Comparison of ENCODE assay signal across 11 mouse cellular contexts in the genomic region with DNA sequence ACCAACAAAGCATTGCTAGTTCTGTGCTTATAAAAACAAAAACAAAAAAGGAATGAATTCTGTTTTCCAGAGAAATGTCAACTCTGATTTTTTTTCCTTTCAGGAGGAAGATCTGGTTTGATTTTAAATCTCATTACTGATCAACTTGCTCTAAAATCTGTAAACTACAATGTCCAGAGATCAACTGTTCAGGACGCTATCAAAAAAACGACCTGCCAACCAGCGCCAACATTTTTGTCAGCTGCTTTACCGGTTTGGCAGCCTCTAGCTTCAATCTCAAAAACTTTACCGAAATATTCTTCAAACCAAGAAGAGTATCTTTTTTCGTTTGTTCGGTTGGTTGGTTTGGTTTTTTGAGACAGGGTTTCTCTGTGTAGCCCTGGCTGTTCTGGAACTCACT. TPM values are rescaled to one million over a fixed set of nuclear protein-coding genes. Genes with fewer than 3 reads are reported as not detected.
DNase-seq lines count a peak whose midpoint lies in the region; ATAC-seq and TF ChIP-seq lines count a peak whose summit lies in the region.
"Had no signal": no experiment of that assay in that cellular context is flagged by ENCODE, and none has a peak within 500 bp of the region (broad histone marks: within the 10 kb centered on the region; RNA-seq: fewer than 3 reads in every experiment).

No protein-coding gene starts in this region.

- no peak for TF ChIP-seq POLR2A in cerebellum, adult 2 months (IDR thresholded peaks at IDR 0.05; ENCODE audit: borderline replicate concordance, insufficient read depth, low read length)
- TF ChIP-seq POLR2A in lung, adult 2 months (IDR thresholded peaks at IDR 0.05; ENCODE audit: borderline replicate concordance, extremely low read depth, low read depth, low read length), result no peak
- TF ChIP-seq POLR2A in myocyte (IDR thresholded peaks at IDR 0.05; ENCODE audit: insufficient read length, low read depth), result no peak

- H3K9me3 ChIP-seq in intestine, embryonic 15.5 days, result no peaks in the 10 kb centered on the region

- ATAC-seq in intestine, embryonic 15.5 days, result no peak
- ATAC-seq in monocyte, adult 5-6 weeks (replicated peaks; ENCODE audit: insufficient number of reproducible peaks, low FRiP score, low TSS enrichment, poor library complexity, severe bottlenecking), result no peak

- no peak for TF ChIP-seq CTCF in cerebellum, adult 2 months (IDR thresholded peaks at IDR 0.05; ENCODE audit: borderline replicate concordance, insufficient read depth, low read depth, low read length)
- TF ChIP-seq CTCF in lung, adult 2 months (IDR thresholded peaks at IDR 0.05; ENCODE audit: insufficient read depth, low read length), result no peak

- H3K79me2 ChIP-seq in myocyte (ENCODE audit: control insufficient read depth, insufficient read depth), result peaks cover 65% of the 10 kb centered on the region

- no peak overlapping the region for H3ac ChIP-seq in myocyte (ENCODE audit: control insufficient read depth, insufficient read length)

- no peak overlapping the region for H3K27ac ChIP-seq in cerebellum, adult 2 months (ENCODE audit: insufficient read depth, low read length)
- H3K27ac ChIP-seq in intestine, embryonic 15.5 days, result no peak overlapping the region

- no peak overlapping the region for H3K9ac ChIP-seq in intestine, embryonic 15.5 days

- H3K4me2 ChIP-seq in intestine, embryonic 15.5 days (replicated peaks), result peak overlapping the region; percentile 69
- H3K4me2 ChIP-seq in myocyte (ENCODE audit: low read depth), result peak overlapping the region; percentile 81

- no peaks in the 10 kb centered on the region for H3K27me3 ChIP-seq in cerebellum, adult 2 months (ENCODE audit: control insufficient read depth, insufficient read depth, low read length)
- H3K27me3 ChIP-seq in intestine, embryonic 15.5 days (replicated peaks), result no peaks in the 10 kb centered on the region
- no peaks in the 10 kb centered on the region for H3K27me3 ChIP-seq in myocyte (ENCODE audit: control insufficient read depth, insufficient read depth, insufficient read length)

- H3K4me3 ChIP-seq in cerebellum, adult 2 months (replicated peaks; ENCODE audit: insufficient read depth, low read depth, low read length), result peak overlapping the region; percentile 8
- peak overlapping the region; percentile 46 for H3K4me3 ChIP-seq in lung, adult 2 months (replicated peaks; ENCODE audit: extremely low read depth, low read depth, low read length)
- H3K4me3 ChIP-seq in intestine, embryonic 15.5 days (replicated peaks), result peak overlapping the region; percentile 98
- peak overlapping the region; percentile 65 for H3K4me3 ChIP-seq in myocyte

- peaks cover 8% of the 10 kb centered on the region; the same call in 1 of the 2 replicates for H3K4me1 ChIP-seq in cerebellum, adult 2 months (ENCODE audit: control insufficient read depth, insufficient read depth, low read length)
- H3K4me1 ChIP-seq in lung, adult 2 months (ENCODE audit: control insufficient read depth, insufficient read depth, low read length), result peaks cover 17% of the 10 kb centered on the region
- H3K4me1 ChIP-seq in intestine, embryonic 15.5 days (replicated peaks), result no peaks in the 10 kb centered on the region

- H3K36me3 ChIP-seq in intestine, embryonic 15.5 days, result no peaks in the 10 kb centered on the region
- H3K36me3 ChIP-seq in myocyte (ENCODE audit: control insufficient read depth, insufficient read depth), result no peaks in the 10 kb centered on the region

- no peak for DNase-seq in cerebellum, adult 2 months
- DNase-seq in cerebellum, adult 11-12 months, result no peak
- no peak for DNase-seq in lung, adult 2 months
- DNase-seq in lung, adult 18-20 months, result no peak
- DNase-seq in right cerebral cortex, postnatal 14 days, result no peak
- DNase-seq: adrenal gland, adult 2 months; left cerebral cortex, postnatal 4 days; spleen, adult 18-20 months had no signal

- WGBS in cerebellum, adult 2 months, result 44% methylated on average over 7 of the region's 7 CpGs
- 39% methylated on average over 7 of the region's 7 CpGs for WGBS in lung, adult 2 months
- 78% methylated on average over 7 of the region's 7 CpGs for WGBS in intestine, embryonic 15.5 days

TF ChIP-seq in myocyte, 11 proteins besides CTCF, POLR2A, EP300 and RAD21:
- TF ChIP-seq SRF (IDR thresholded peaks at IDR 0.05; ENCODE audit: control insufficient read depth, insufficient read length, low read depth) (no peak), USF1 (IDR thresholded peaks at IDR 0.05; ENCODE audit: low read depth) (no peak), POLR2AphosphoS2 (IDR thresholded peaks at IDR 0.05; ENCODE audit: insufficient read length, low read depth) (no peak), TCF3 (IDR thresholded peaks at IDR 0.05; ENCODE audit: insufficient read length, low read depth) (no peak), REST (IDR thresholded peaks at IDR 0.05; ENCODE audit: insufficient read depth, insufficient read length) (no peak), CEBPB (IDR thresholded peaks at IDR 0.05; ENCODE audit: insufficient read depth, poor library complexity, severe bottlenecking) (no peak), TCF12 (IDR thresholded peaks at IDR 0.05; ENCODE audit: insufficient read depth, poor library complexity, severe bottlenecking) (no peak), MYOD1 (IDR thresholded peaks at IDR 0.05; ENCODE audit: control insufficient read depth in 1 of 3, insufficient read length in 2 of 3, low read depth in 2 of 3) (no peak), MYOG (IDR thresholded peaks at IDR 0.05; ENCODE audit: control insufficient read depth in 1 of 3, insufficient read depth in 1 of 3, insufficient read length in 2 of 3, low read depth in 2 of 3) (no peak), MAX (IDR thresholded peaks at IDR 0.05; ENCODE audit: low read depth) (no peak), E2F4 (IDR thresholded peaks at IDR 0.05; ENCODE audit: insufficient read depth) (no peak)

RNA-seq across cellular contexts. Expression of a gene that starts 2.3 kb away (rescaled TPM):
- polyA plus RNA-seq in cerebellum, adult 2 months (2012; rRNA removed), result 59.6 and 65.2 TPM in 2 replicates
- 105 and 143 TPM in 2 replicates for polyA plus RNA-seq in lung, adult 2 months (2012; rRNA removed)
- 8.7 and 9.8 TPM in 2 replicates for polyA plus RNA-seq in intestine, embryonic 15.5 days (2015; fragmentation: Nextera tagmentation; extraction: Ambion mirVana)
- 16.7 TPM for polyA plus RNA-seq in myocyte (2012; fragmentation: generic; extraction: Trizol)
- total RNA-seq in monocyte, adult 5-6 weeks (2017), result 97.7 to 153 TPM (median 113 TPM) in 3 replicates

RNA-seq across cellular contexts. Expression of a gene that starts 20.1 kb away (rescaled TPM):
- 8.5 and 11.3 TPM in 2 replicates for polyA plus RNA-seq in cerebellum, adult 2 months (2012; rRNA removed)
- 13.5 and 14.0 TPM in 2 replicates for polyA plus RNA-seq in lung, adult 2 months (2012; rRNA removed)
- polyA plus RNA-seq in intestine, embryonic 15.5 days (2015; fragmentation: Nextera tagmentation; extraction: Ambion mirVana), result 21.5 and 22.1 TPM in 2 replicates
- 3.9 TPM for polyA plus RNA-seq in myocyte (2012; fragmentation: generic; extraction: Trizol)
- total RNA-seq in monocyte, adult 5-6 weeks (2017), result 13.7 to 24.6 TPM (median 14.9 TPM) in 3 replicates

RNA-seq across cellular contexts. Expression of a gene that starts 20.2 kb away (rescaled TPM):
- polyA plus RNA-seq in cerebellum, adult 2 months (2012; rRNA removed), result 19.2 and 23.2 TPM in 2 replicates
- 8.2 and 12.1 TPM in 2 replicates for polyA plus RNA-seq in lung, adult 2 months (2012; rRNA removed)
- 19.4 and 20.6 TPM in 2 replicates for polyA plus RNA-seq in intestine, embryonic 15.5 days (2015; fragmentation: Nextera tagmentation; extraction: Ambion mirVana)
- polyA plus RNA-seq in myocyte (2012; fragmentation: generic; extraction: Trizol), result 14.5 TPM
- total RNA-seq in monocyte, adult 5-6 weeks (2017), result 23.5 to 31.7 TPM (median 26.6 TPM) in 3 replicates

RNA-seq across cellular contexts. Expression of a gene that starts 20.3 kb away (rescaled TPM):
- polyA plus RNA-seq in cerebellum, adult 2 months (2012; rRNA removed), result 0.33 and 0.49 TPM in 2 replicates
- 0.14 TPM in 1 of 2 replicates, not detected in the other for polyA plus RNA-seq in lung, adult 2 months (2012; rRNA removed)
- polyA plus RNA-seq in intestine, embryonic 15.5 days (2015; fragmentation: Nextera tagmentation; extraction: Ambion mirVana), result not detected in 2 replicates
- polyA plus RNA-seq in myocyte (2012; fragmentation: generic; extraction: Trizol), result 0.06 TPM
- 0.49 TPM in 1 of 3 replicates, not detected in the others for total RNA-seq in monocyte, adult 5-6 weeks (2017)
- total RNA-seq: left cerebral cortex, postnatal 4 days had no signal
- polyA plus RNA-seq: adrenal gland, adult 2 months had no signal

RNA-seq across cellular contexts. Expression of a gene that starts 43.3 kb away (rescaled TPM):
- 91.7 and 98.7 TPM in 2 replicates for polyA plus RNA-seq in cerebellum, adult 2 months (2012; rRNA removed)
- polyA plus RNA-seq in lung, adult 2 months (2012; rRNA removed), result not detected in 2 replicates
- 4.4 and 9.1 TPM in 2 replicates for polyA plus RNA-seq in intestine, embryonic 15.5 days (2015; fragmentation: Nextera tagmentation; extraction: Ambion mirVana)
- polyA plus RNA-seq in myocyte (2012; fragmentation: generic; extraction: Trizol), result 0.25 TPM
- 0.39 to 2.8 TPM in 2 of 3 replicates, not detected in the other for total RNA-seq in monocyte, adult 5-6 weeks (2017)
- total RNA-seq: adrenal gland, adult 2 months had no signal
- polyA plus RNA-seq: adrenal gland, adult 2 months had no signal

Comparison
In these comparisons a context has a peak if more than half of its experiments do, and no peak if none do; other contexts are left out.
1. H3K4me3 ChIP-seq: peak in every context shown above with its lines; median percentile 98 in intestine, embryonic 15.5 days; 65 in myocyte; 46 in lung, adult 2 months; 8 in cerebellum, adult 2 months.